Mouse (Mus musculus) kidney, postnatal 0 days (tissue): Measurements from ENCODE around the gene Plau. TPM values are rescaled to one million over a fixed set of nuclear protein-coding genes. Genes with fewer than 3 reads are reported as not detected.
A peak's percentile ranks its signal among the peaks of the same experiment; 100 is the strongest.

Experiments
- ATAC-seq: fragments of 200-750 bp; cut with Nextera tagmentation; replicated peaks from 2 replicates; pipeline ENCODE4 v1.8.0; 2017; ENCODE audit warnings: low read depth, moderate number of reproducible peaks, moderate TSS enrichment, moderate library complexity; ENCODE audit not compliant: low FRiP score
- DNase-seq: peaks from one replicate; pipeline ENCODE4 v3.0.0-alpha.2; 2016; ENCODE audit warnings: low spot score
- H3K27ac ChIP-seq: fragments of 300-500 bp; sonication (generic); 2 replicates; pipeline ENCODE4 v1.5.1; 2014; ENCODE audit warnings: mild to moderate bottlenecking
- H3K27me3 ChIP-seq: fragments of 300-500 bp; sonication (generic); 2 replicates; pipeline ENCODE4 v1.6.1; 2014; ENCODE audit warnings: low read length, mixed read lengths; ENCODE audit not compliant: insufficient read depth
- H3K36me3 ChIP-seq: fragments of 300-500 bp; sonication (generic); 2 replicates; pipeline ENCODE4 v1.6.1; 2014; ENCODE audit warnings: low read length, mixed read lengths; ENCODE audit not compliant: insufficient read depth
- H3K4me1 ChIP-seq: fragments of 300-500 bp; sonication (generic); replicated peaks from 2 replicates; pipeline ENCODE4 v1.6.1; 2014; ENCODE audit warnings: antibody characterized with exemption, low read length, mixed read lengths; ENCODE audit not compliant: insufficient read depth
- H3K4me2 ChIP-seq: fragments of 300-500 bp; sonication (generic); 2 replicates; pipeline ENCODE4 v1.6.1; 2014; ENCODE audit warnings: mild to moderate bottlenecking, low read length, moderate library complexity, mixed read lengths
- H3K4me3 ChIP-seq: fragments of 300-500 bp; sonication (generic); replicated peaks from 2 replicates; pipeline ENCODE4 v1.5.1; 2014; ENCODE audit warnings: low read depth, low read length
- H3K9ac ChIP-seq: fragments of 300-500 bp; sonication (generic); 2 replicates; pipeline ENCODE4 v1.6.1; 2014; ENCODE audit warnings: low read depth, low read length
- H3K9me3 ChIP-seq: fragments of 300-500 bp; sonication (generic); replicated peaks from 2 replicates; pipeline ENCODE4 v1.6.1; 2016; ENCODE audit warnings: low read length, inconsistent platforms, mixed read lengths
- CTCF ChIP-seq: IDR thresholded peaks from 2 replicates; pipeline ENCODE4 v1.5.1; 2016; ENCODE audit warnings: antibody characterized with exemption, low read depth, mild to moderate bottlenecking, moderate library complexity
- WGBS: fragments of 180-500 bp; shearing (Covaris S2); extraction: QIAGEN DNeasy Blood & Tissue Kit; methylation state at CpG from one replicate; pipeline ENCODE4 v1.1.7; 2014; 5-methylcytosine and 5-hydroxymethylcytosine counted together
- polyA plus RNA-seq: library from polyadenylated mRNA; unstranded; fragments of >200 nt; fragmentation: Nextera tagmentation; extraction: Ambion mirVana; gene quantifications from 2 replicates; pipeline ENCODE4 v1.2.1, GENCODE M21; 2015

The Plau gene
- polyA plus RNA-seq, 1 experiment from 2014 or later: 70.2 TPM

GRCm38 (mm10) chr14:20804964-20805672 lies 31.3 kb upstream of the Plau start:
- no peak overlapping the region for H3K9ac ChIP-seq
- 46% methylated on average over 9 of the region's 9 CpGs for WGBS
- H3K9me3 ChIP-seq: no peaks in the 10 kb centered on the region
- H3K4me3 ChIP-seq: no peak overlapping the region
- H3K4me1 ChIP-seq: peaks cover 7% of the 10 kb centered on the region
- peak overlapping the region; percentile 58; the same call in 1 of the 2 replicates for H3K27ac ChIP-seq
- no peak overlapping the region for H3K4me2 ChIP-seq
- DNase-seq (peak; percentile 65), ATAC-seq (no peak; the same call in 1 of the 2 replicates)
- 0 out of 2 replicates have a peak, but pooled peaks have one; percentile 2 for TF ChIP-seq CTCF
- H3K36me3 ChIP-seq: no peaks in the 10 kb centered on the region
- no peaks in the 10 kb centered on the region for H3K27me3 ChIP-seq

- H3K9me3 ChIP-seq: no peaks in the 10 kb centered on the region
- 84% methylated on average over 14 of the region's 14 CpGs for WGBS
- peaks cover 7% of the 10 kb centered on the region for H3K4me1 ChIP-seq
- no peak overlapping the region for H3K4me2 ChIP-seq
- no peak overlapping the region for H3K9ac ChIP-seq
- no peaks in the 10 kb centered on the region for H3K27me3 ChIP-seq
- TF ChIP-seq CTCF: no peak
- ATAC-seq (no peak), DNase-seq (no peak)
- no peaks in the 10 kb centered on the region for H3K36me3 ChIP-seq
- 0 out of 2 replicates have a peak overlapping the region, but pooled peaks have one; percentile 20 for H3K27ac ChIP-seq
- H3K4me3 ChIP-seq: no peak overlapping the region
Measured at GRCm38 (mm10) chr14:20806116-20806840, 30.2 kb upstream of the Plau start.

GRCm38 (mm10) chr14:20809349-20809748 lies 27.1 kb upstream of the Plau start:
- TF ChIP-seq CTCF: no peak
- H3K4me1 ChIP-seq: peaks cover 11% of the 10 kb centered on the region
- H3K36me3 ChIP-seq: no peaks in the 10 kb centered on the region
- WGBS: 86% methylated on average over 4 of the region's 4 CpGs
- ATAC-seq (no peak), DNase-seq (no peak)
- no peak overlapping the region for H3K27ac ChIP-seq
- H3K9ac ChIP-seq: no peak overlapping the region
- no peak overlapping the region for H3K4me3 ChIP-seq
- H3K9me3 ChIP-seq: no peaks in the 10 kb centered on the region
- H3K4me2 ChIP-seq: no peak overlapping the region
- no peaks in the 10 kb centered on the region for H3K27me3 ChIP-seq

- Histone ChIP-seq H3K36me3 (no peaks in the 10 kb centered on the region), H3K4me3 (no peak overlapping the region), H3K4me1 (peaks cover 11% of the 10 kb centered on the region), H3K9ac (no peak overlapping the region), H3K9me3 (no peaks in the 10 kb centered on the region), H3K4me2 (no peak overlapping the region), H3K27ac (no peak overlapping the region), H3K27me3 (no peaks in the 10 kb centered on the region)
- DNase-seq (peak; percentile 42), ATAC-seq (no peak)
- no peak for TF ChIP-seq CTCF
Measured at GRCm38 (mm10) chr14:20809820-20810219, 26.6 kb upstream of the Plau start.

- no peak for TF ChIP-seq CTCF
- no peak overlapping the region for H3K4me3 ChIP-seq
- H3K36me3 ChIP-seq: no peaks in the 10 kb centered on the region
- H3K4me1 ChIP-seq: peaks cover 5% of the 10 kb centered on the region; the same call in 1 of the 2 replicates
- H3K27ac ChIP-seq: no peak overlapping the region
- H3K4me2 ChIP-seq: no peak overlapping the region
- DNase-seq (no peak), ATAC-seq (no peak)
- WGBS: 82% methylated on average over 8 of the region's 8 CpGs
- no peaks in the 10 kb centered on the region for H3K9me3 ChIP-seq
- H3K27me3 ChIP-seq: no peaks in the 10 kb centered on the region
- H3K9ac ChIP-seq: no peak overlapping the region
Measured at GRCm38 (mm10) chr14:20811236-20811635, 25.2 kb upstream of the Plau start.

GRCm38 (mm10) chr14:20811779-20812406 lies 24.6 kb upstream of the Plau start:
- ATAC-seq (no peak), DNase-seq (no peak)
- Histone ChIP-seq H3K27ac (no peak overlapping the region), H3K4me1 (peaks cover 5% of the 10 kb centered on the region; the same call in 1 of the 2 replicates), H3K9ac (no peak overlapping the region), H3K27me3 (no peaks in the 10 kb centered on the region), H3K36me3 (no peaks in the 10 kb centered on the region), H3K4me2 (no peak overlapping the region), H3K4me3 (no peak overlapping the region), H3K9me3 (no peaks in the 10 kb centered on the region)
- 58% methylated on average over 7 of the region's 7 CpGs for WGBS
- no peak for TF ChIP-seq CTCF
